Mouse (Mus musculus): ENCODE data around the gene Cym. TPM values are rescaled to one million over a fixed set of nuclear protein-coding genes. Genes with fewer than 3 reads are reported as not detected.

Gene Cym
- polyA plus RNA-seq, 1 experiment = 0.10 TPM

DNA sequence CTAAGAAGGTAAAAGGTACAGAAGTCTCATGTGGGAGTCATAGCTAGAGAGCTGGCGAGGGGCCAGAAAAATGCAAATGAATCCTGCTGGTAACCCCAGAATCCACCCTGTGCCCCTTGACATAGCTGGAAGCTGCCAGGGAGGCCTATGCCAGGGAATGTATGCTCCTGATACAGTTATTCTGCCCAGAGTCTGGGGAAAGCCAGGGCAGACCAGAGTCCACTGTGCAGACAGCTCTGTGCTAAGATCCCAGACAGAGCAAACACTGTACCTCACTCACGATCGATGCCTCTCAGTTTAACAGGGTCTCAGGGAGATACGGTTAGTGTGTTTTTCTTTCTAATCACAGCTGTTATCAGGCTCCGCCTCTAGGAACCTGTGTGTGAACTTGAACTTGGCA lies 8.3 kb upstream of the Cym start:
- Histone ChIP-seq H3K4me3 (ENCODE audit: insufficient read depth, low read length) (no peak overlapping the region), H3K27ac (ENCODE audit: insufficient read depth, low read length) (no peak overlapping the region), H3K4me1 (ENCODE audit: control insufficient read depth, insufficient read depth, low read length) (no peaks in the 10 kb centered on the region)
- TF ChIP-seq CTCF (IDR thresholded peaks at IDR 0.05; ENCODE audit: extremely low read depth, insufficient read depth, low read length) (no peak), POLR2A (IDR thresholded peaks at IDR 0.05; ENCODE audit: extremely low read depth, insufficient read depth, low read length) (no peak)

DNA sequence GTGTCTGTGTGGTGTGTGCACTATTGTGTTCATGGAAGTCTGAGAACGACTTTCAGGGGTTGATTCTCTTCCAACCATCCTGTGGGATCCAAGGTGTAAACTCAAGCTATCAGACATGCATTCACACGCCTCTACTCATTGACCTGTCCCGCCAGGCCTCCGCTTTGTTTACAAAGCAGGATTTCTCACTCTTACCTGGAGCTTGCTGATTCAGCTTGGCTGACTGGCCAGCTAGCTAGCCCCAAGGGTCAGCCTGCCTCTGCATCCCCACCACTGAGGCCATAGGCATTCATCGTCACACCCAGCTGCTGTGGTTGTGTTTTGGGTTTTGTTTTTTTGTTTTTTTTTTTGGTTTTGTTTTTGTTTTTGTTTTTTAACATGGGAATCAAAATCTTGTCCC lies 7.7 kb upstream of the Cym start:
- Histone ChIP-seq H3K27ac (ENCODE audit: insufficient read depth, low read length) (no peak overlapping the region), H3K4me3 (ENCODE audit: insufficient read depth, low read length) (no peak overlapping the region), H3K4me1 (ENCODE audit: control insufficient read depth, insufficient read depth, low read length) (no peaks in the 10 kb centered on the region)
- TF ChIP-seq CTCF (IDR thresholded peaks at IDR 0.05; ENCODE audit: extremely low read depth, insufficient read depth, low read length) (no peak), POLR2A (IDR thresholded peaks at IDR 0.05; ENCODE audit: extremely low read depth, insufficient read depth, low read length) (no peak)

- Histone ChIP-seq H3K27ac (ENCODE audit: insufficient read depth, low read length) (no peak overlapping the region), H3K4me1 (ENCODE audit: control insufficient read depth, insufficient read depth, low read length) (no peaks in the 10 kb centered on the region), H3K4me3 (ENCODE audit: insufficient read depth, low read length) (no peak overlapping the region)
- TF ChIP-seq CTCF (IDR thresholded peaks at IDR 0.05; ENCODE audit: extremely low read depth, insufficient read depth, low read length) = no peak
- no peak for TF ChIP-seq POLR2A (IDR thresholded peaks at IDR 0.05; ENCODE audit: extremely low read depth, insufficient read depth, low read length)
Observed at GRCm38 (mm10) chr3:107225820-107226219, 4.3 kb upstream of the Cym start.

DNA sequence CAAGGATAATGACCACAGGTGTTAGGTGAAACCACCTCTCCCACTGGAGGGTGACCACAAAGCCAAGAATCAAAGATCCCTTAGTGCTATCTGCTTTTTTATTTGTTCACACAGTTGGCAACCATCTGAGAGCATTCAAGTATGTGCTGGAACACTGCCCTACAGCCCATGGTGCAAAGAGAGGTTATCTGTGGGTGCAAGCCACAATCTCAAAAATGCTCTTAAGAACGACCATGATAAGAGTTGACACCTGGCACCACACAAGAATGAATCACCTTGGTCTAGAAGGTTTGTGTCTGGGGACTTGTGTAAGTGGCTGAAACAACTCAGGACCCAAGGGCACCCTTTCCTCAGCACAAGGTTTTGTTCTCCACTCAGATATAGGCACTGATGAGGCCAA lies 1.7 kb upstream of the Cym start:
- TF ChIP-seq POLR2A (IDR thresholded peaks at IDR 0.05; ENCODE audit: extremely low read depth, insufficient read depth, low read length) (no peak), CTCF (IDR thresholded peaks at IDR 0.05; ENCODE audit: extremely low read depth, insufficient read depth, low read length) (no peak)
- H3K27ac ChIP-seq (ENCODE audit: insufficient read depth, low read length) = no peak overlapping the region

DNA sequence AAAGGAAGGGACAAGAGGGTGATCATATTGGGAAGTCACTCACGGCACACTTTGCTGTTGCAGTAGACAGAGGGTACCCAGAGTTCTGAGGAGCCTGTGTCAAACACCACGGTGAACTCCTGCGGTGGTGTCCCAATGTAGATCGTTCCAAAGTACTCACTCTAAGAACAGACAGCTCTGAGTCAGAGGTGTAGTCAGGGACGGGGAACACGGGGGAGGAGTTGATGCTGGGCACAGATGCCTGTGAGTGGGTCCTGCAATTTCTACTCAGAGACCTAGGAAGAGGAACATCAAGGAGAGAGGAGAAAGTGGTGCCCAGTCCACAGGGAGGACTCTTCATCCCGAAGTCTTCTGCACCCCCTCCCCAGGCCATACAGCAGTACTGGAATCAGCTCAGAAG lies 3.0 kb downstream of the Cym start:
- H3K4me1 ChIP-seq (ENCODE audit: control insufficient read depth, insufficient read depth, low read length) = no peaks in the 10 kb centered on the region
- H3K27ac ChIP-seq (ENCODE audit: insufficient read depth, low read length) = no peak overlapping the region
- no peak overlapping the region for H3K4me3 ChIP-seq (ENCODE audit: insufficient read depth, low read length)
- TF ChIP-seq POLR2A (IDR thresholded peaks at IDR 0.05; ENCODE audit: extremely low read depth, insufficient read depth, low read length) (no peak), CTCF (IDR thresholded peaks at IDR 0.05; ENCODE audit: extremely low read depth, insufficient read depth, low read length) (no peak)

More for the DNA sequence above, 1.7 kb upstream of the Cym start:
- Histone ChIP-seq H3K4me1 (ENCODE audit: control insufficient read depth, insufficient read depth, low read length) (no peaks in the 10 kb centered on the region), H3K4me3 (ENCODE audit: insufficient read depth, low read length) (no peak overlapping the region)

DNA sequence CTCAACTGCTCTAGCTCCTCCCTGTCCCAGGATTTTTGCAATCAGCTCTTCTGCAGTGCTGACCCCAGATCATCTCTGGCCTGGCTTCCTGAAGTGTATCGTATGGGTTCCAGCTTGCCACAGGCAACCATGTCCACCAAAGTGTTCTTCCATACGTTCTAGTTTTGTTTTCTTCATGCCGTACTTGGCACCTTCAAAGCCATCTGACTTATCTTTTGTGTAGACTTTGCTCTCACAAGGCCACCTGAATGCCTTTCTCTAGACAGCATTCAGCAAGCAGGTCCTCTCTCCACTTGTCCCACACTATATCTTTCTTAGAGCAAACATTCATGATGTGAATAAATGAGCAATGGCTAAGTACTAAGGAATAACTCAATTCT lies 4.4 kb downstream of the Cym start:
- Histone ChIP-seq H3K4me3 (ENCODE audit: insufficient read depth, low read length) (no peak overlapping the region), H3K4me1 (ENCODE audit: control insufficient read depth, insufficient read depth, low read length) (no peaks in the 10 kb centered on the region), H3K27ac (ENCODE audit: insufficient read depth, low read length) (no peak overlapping the region)
- TF ChIP-seq CTCF (IDR thresholded peaks at IDR 0.05; ENCODE audit: extremely low read depth, insufficient read depth, low read length) (no peak), POLR2A (IDR thresholded peaks at IDR 0.05; ENCODE audit: extremely low read depth, insufficient read depth, low read length) (no peak)

- Histone ChIP-seq H3K4me1 (ENCODE audit: control insufficient read depth, insufficient read depth, low read length) (no peaks in the 10 kb centered on the region), H3K27ac (ENCODE audit: insufficient read depth, low read length) (no peak overlapping the region), H3K4me3 (ENCODE audit: insufficient read depth, low read length) (no peak overlapping the region)
- TF ChIP-seq CTCF (IDR thresholded peaks at IDR 0.05; ENCODE audit: extremely low read depth, insufficient read depth, low read length) = no peak
- TF ChIP-seq POLR2A (IDR thresholded peaks at IDR 0.05; ENCODE audit: extremely low read depth, insufficient read depth, low read length) = no peak
Observed at GRCm38 (mm10) chr3:107216400-107217100, 5.0 kb downstream of the Cym start.

DNA sequence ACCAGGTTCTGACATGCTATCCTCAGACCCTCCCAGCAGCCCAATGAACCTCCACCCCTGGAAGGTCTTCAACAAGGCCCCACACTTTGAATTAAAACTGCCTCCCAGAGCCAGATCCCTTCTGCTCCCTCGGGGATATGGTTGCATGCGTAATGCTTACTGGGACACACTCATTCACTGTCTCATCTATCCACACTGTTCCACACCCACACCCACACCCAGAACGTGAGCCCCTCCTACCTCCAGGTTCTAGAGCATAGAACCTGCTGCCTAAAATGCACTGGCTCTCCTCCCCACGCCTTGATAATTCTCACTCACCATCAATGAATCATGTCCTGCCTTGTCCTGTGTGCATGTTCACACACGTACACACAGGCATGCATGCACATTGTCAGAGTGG lies 6.9 kb downstream of the Cym start:
- Histone ChIP-seq H3K27ac (ENCODE audit: insufficient read depth, low read length) (no peak overlapping the region), H3K4me3 (ENCODE audit: insufficient read depth, low read length) (no peak overlapping the region), H3K4me1 (ENCODE audit: control insufficient read depth, insufficient read depth, low read length) (no peaks in the 10 kb centered on the region)
- no peak for TF ChIP-seq POLR2A (IDR thresholded peaks at IDR 0.05; ENCODE audit: extremely low read depth, insufficient read depth, low read length)
- no peak for TF ChIP-seq CTCF (IDR thresholded peaks at IDR 0.05; ENCODE audit: extremely low read depth, insufficient read depth, low read length)

GRCm38 (mm10) chr3:107207625-107208253 lies 13.8 kb downstream of the Cym start:
- Histone ChIP-seq H3K4me3 (ENCODE audit: insufficient read depth, low read length) (no peak overlapping the region), H3K27ac (ENCODE audit: insufficient read depth, low read length) (no peak overlapping the region), H3K4me1 (ENCODE audit: control insufficient read depth, insufficient read depth, low read length) (peaks cover 7% of the 10 kb centered on the region)
- TF ChIP-seq CTCF (IDR thresholded peaks at IDR 0.05; ENCODE audit: extremely low read depth, insufficient read depth, low read length) (no peak), POLR2A (IDR thresholded peaks at IDR 0.05; ENCODE audit: extremely low read depth, insufficient read depth, low read length) (no peak)

GRCm38 (mm10) chr3:107206490-107207150 lies 14.9 kb downstream of the Cym start:
- TF ChIP-seq CTCF (IDR thresholded peaks at IDR 0.05; ENCODE audit: extremely low read depth, insufficient read depth, low read length) (no peak), POLR2A (IDR thresholded peaks at IDR 0.05; ENCODE audit: extremely low read depth, insufficient read depth, low read length) (no peak)
- H3K27ac ChIP-seq (ENCODE audit: insufficient read depth, low read length) = no peak overlapping the region
- H3K4me1 ChIP-seq (ENCODE audit: control insufficient read depth, insufficient read depth, low read length) = peaks cover 7% of the 10 kb centered on the region
- no peak overlapping the region for H3K4me3 ChIP-seq (ENCODE audit: insufficient read depth, low read length)
